Comparison of ENCODE assay signal across 8 mouse cellular contexts in the genomic region with DNA sequence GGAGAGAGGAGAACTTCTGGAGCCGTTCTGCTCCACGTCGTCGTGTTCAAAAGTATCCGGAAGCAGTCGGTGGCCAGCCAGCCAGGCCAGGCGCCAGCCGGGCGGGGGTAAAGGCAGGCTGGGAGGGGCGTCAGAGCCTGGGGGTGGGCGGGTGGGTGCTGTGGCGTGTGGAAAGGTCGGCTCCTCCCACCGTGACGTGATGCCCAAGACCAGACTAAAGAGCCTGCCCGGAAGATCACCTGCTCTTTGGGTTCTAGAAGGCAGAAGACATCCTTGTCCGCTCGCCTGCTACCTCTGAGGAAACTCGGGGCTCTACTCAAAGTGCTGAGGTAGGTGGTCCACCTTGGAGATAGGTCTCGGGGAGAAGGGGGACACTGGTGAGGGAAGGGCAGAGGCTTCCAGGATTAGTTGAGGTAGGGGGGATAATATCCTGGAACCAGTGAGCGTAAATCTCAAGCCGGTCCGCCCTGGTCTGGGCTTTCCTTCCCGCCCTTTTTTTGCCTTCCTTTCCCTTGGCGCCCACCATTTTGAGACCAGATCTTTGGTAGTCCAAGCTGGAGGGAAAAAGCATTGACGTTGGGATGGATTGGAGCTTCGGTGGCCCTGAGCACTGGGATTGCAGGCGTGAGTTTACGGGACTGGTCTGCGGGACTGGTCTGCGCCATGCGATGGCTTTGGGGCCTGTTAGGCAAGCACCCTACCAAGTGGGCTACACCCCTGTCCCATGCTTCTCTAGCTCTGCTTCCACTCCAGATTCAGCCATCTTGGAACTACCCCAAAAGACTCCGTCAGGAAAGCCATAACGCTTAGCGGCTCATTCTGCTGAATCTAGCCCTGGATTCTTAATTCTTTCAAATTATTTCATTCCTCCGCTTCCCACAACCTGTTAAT. TPM values are rescaled to one million over a fixed set of nuclear protein-coding genes. Genes with fewer than 3 reads are reported as not detected.
DNase-seq lines count a peak whose midpoint lies in the region; ATAC-seq lines count a peak whose summit lies in the region.

Jade1 (plus strand) TSS at position 241 of the 891 bp plus-strand sequence.

- no peak within 1 kb of the TSS for H3K4me3 ChIP-seq in limb, embryonic 12.5 days (replicated peaks)

- H3K9ac ChIP-seq in limb, embryonic 12.5 days (replicated peaks) = no peak within 1 kb of the TSS

- no peak within 1 kb of the TSS for H3K4me2 ChIP-seq in limb, embryonic 12.5 days

- no peaks in the 10 kb centered on the region for H3K27me3 ChIP-seq in limb, embryonic 12.5 days

- H3K27ac ChIP-seq in limb, embryonic 12.5 days = no peak within 1 kb of the TSS

- WGBS in limb, embryonic 12.5 days = 94% methylated on average over 35 of the region's 36 CpGs

- no peaks in the 10 kb centered on the region for H3K36me3 ChIP-seq in limb, embryonic 12.5 days

- no peaks in the 10 kb centered on the region for H3K4me1 ChIP-seq in limb, embryonic 12.5 days (replicated peaks)

- 0 out of 2 replicates have a peak, but pooled peaks cover 9% of the 10 kb centered on the region for H3K9me3 ChIP-seq in limb, embryonic 12.5 days

- no peak for ATAC-seq in erythroblast, adult 5-6 weeks (replicated peaks; ENCODE audit: low FRiP score, poor library complexity, severe bottlenecking)
- ATAC-seq in limb, embryonic 12.5 days (ENCODE audit: insufficient number of reproducible peaks, insufficient read depth, low FRiP score, low TSS enrichment, low read depth) = no peak
- no peak for ATAC-seq in cerebellum, adult (ENCODE audit: insufficient number of reproducible peaks, low FRiP score, low TSS enrichment)

- intact Hi-C loops in heart, postnatal 14 days (cut with DNase I) = no loop called here

- DNase-seq in thymus, postnatal 0 days (ENCODE audit: low spot score) = no peak
- DNase-seq in thymus, adult 18-20 months = no peak
- DNase-seq in heart, postnatal 14 days = no peak
- no peak for DNase-seq in right cerebral cortex, postnatal 36 days (ENCODE audit: low spot score in 2 of 2)
- DNase-seq in MN1 (ENCODE audit: low spot score) = no peak

RNA-seq across cellular contexts. Expression of gene Jade1, which starts in this region (rescaled TPM):
- polyA plus RNA-seq in thymus, postnatal 0 days (2015; fragmentation: Nextera tagmentation; extraction: Ambion mirVana) = 19.8 and 20.1 TPM in 2 replicates
- 11.9 and 14.4 TPM in 2 replicates for total RNA-seq in erythroblast, adult 5-6 weeks (2015; ENCODE audit: low replicate concordance)
- 23.9 and 35.4 TPM in 2 replicates for total RNA-seq in erythroblast, adult 5-6 weeks (2017; ENCODE audit: low replicate concordance)
- 10 to 100 TPM; 28.1 to 28.6 TPM for total RNA-seq in heart, postnatal 14 days (2021)
- polyA plus RNA-seq in limb, embryonic 12.5 days (2016; fragmentation: Nextera tagmentation; extraction: Ambion mirVana) = 15.2 and 15.3 TPM in 2 replicates
